Mouse (Mus musculus): ENCODE results near the gene Habp2. TPM values are rescaled to one million over a fixed set of nuclear protein-coding genes. Genes with fewer than 3 reads are reported as not detected.

The Habp2 gene
- polyA plus RNA-seq, 1 experiment from 2014 or later: not detected

GRCm38 (mm10) chr19:56277140-56277804 is 9.7 kb upstream of the Habp2 start:
- Histone ChIP-seq H3K4me1 (replicated peaks) (peaks cover 12% of the 10 kb centered on the region; the same call in 1 of the 2 replicates), H3K27me3 (ENCODE audit: insufficient read depth, poor library complexity, severe bottlenecking) (no peaks in the 10 kb centered on the region), H3K4me3 (no peak overlapping the region), H3K36me3 (no peaks in the 10 kb centered on the region), H3K9me3 (no peaks in the 10 kb centered on the region), H3K27ac (no peak overlapping the region)
- DNase-seq (ENCODE audit: low spot score): no peak
- WGBS: 48% methylated on average over 3 of the region's 3 CpGs

- Histone ChIP-seq H3K4me1 (replicated peaks) (peaks cover 8% of the 10 kb centered on the region; the same call in 1 of the 2 replicates), H3K27me3 (ENCODE audit: insufficient read depth, poor library complexity, severe bottlenecking) (no peaks in the 10 kb centered on the region), H3K4me3 (no peak overlapping the region), H3K36me3 (no peaks in the 10 kb centered on the region), H3K27ac (no peak overlapping the region), H3K9me3 (no peaks in the 10 kb centered on the region)
- DNase-seq (ENCODE audit: low spot score): no peak
- 86% methylated on average over 4 of the region's 4 CpGs for WGBS
Observed at GRCm38 (mm10) chr19:56277951-56278350, 9.0 kb upstream of the Habp2 start.

GRCm38 (mm10) chr19:56278366-56278765 is 8.6 kb upstream of the Habp2 start:
- no peak for DNase-seq (ENCODE audit: low spot score)
- Histone ChIP-seq H3K4me1 (replicated peaks) (peaks cover 5% of the 10 kb centered on the region; the same call in 1 of the 2 replicates), H3K27ac (no peak overlapping the region), H3K9me3 (no peaks in the 10 kb centered on the region), H3K4me3 (no peak overlapping the region), H3K36me3 (no peaks in the 10 kb centered on the region), H3K27me3 (ENCODE audit: insufficient read depth, poor library complexity, severe bottlenecking) (no peaks in the 10 kb centered on the region)
- WGBS: 84% methylated on average over 11 of the region's 11 CpGs

GRCm38 (mm10) chr19:56285222-56285621 is 1.7 kb upstream of the Habp2 start:
- no peak for DNase-seq (ENCODE audit: low spot score)
- 63% methylated on average over 4 of the region's 4 CpGs for WGBS
- no peaks in the 10 kb centered on the region for H3K9me3 ChIP-seq

GRCm38 (mm10) chr19:56287580-56288367 is 837 bp downstream of the Habp2 start:
- Histone ChIP-seq H3K4me1 (replicated peaks) (0 out of 2 replicates have a peak, but pooled peaks cover 7% of the 10 kb centered on the region), H3K27me3 (ENCODE audit: insufficient read depth, poor library complexity, severe bottlenecking) (no peaks in the 10 kb centered on the region), H3K36me3 (no peaks in the 10 kb centered on the region), H3K27ac (no peak overlapping the region), H3K9me3 (no peaks in the 10 kb centered on the region), H3K4me3 (no peak overlapping the region)
- no peak for DNase-seq (ENCODE audit: low spot score)
- WGBS: 88% methylated on average over 15 of the region's 15 CpGs

More at GRCm38 (mm10) chr19:56285222-56285621, 1.7 kb upstream of the Habp2 start:
- H3K4me3 ChIP-seq: no peak overlapping the region
- no peak overlapping the region for H3K27ac ChIP-seq
- H3K36me3 ChIP-seq: no peaks in the 10 kb centered on the region
- no peaks in the 10 kb centered on the region for H3K27me3 ChIP-seq (ENCODE audit: insufficient read depth, poor library complexity, severe bottlenecking)
- H3K4me1 ChIP-seq (replicated peaks): 0 out of 2 replicates have a peak, but pooled peaks cover 4% of the 10 kb centered on the region

- 80% methylated on average over 4 of the region's 4 CpGs for WGBS
- DNase-seq (ENCODE audit: low spot score): no peak
- H3K27ac ChIP-seq: no peak overlapping the region
- 0 out of 2 replicates have a peak, but pooled peaks cover 7% of the 10 kb centered on the region for H3K4me1 ChIP-seq (replicated peaks)
- no peaks in the 10 kb centered on the region for H3K27me3 ChIP-seq (ENCODE audit: insufficient read depth, poor library complexity, severe bottlenecking)
- H3K36me3 ChIP-seq: no peaks in the 10 kb centered on the region
- no peaks in the 10 kb centered on the region for H3K9me3 ChIP-seq
- no peak overlapping the region for H3K4me3 ChIP-seq
Observed at GRCm38 (mm10) chr19:56288436-56288835, 1.5 kb downstream of the Habp2 start.

- H3K27me3 ChIP-seq (ENCODE audit: insufficient read depth, poor library complexity, severe bottlenecking): no peaks in the 10 kb centered on the region
- peaks cover 8% of the 10 kb centered on the region for H3K4me1 ChIP-seq (replicated peaks)
- H3K4me3 ChIP-seq: no peak overlapping the region
- H3K9me3 ChIP-seq: no peaks in the 10 kb centered on the region
- H3K27ac ChIP-seq: no peak overlapping the region
- DNase-seq (ENCODE audit: low spot score): no peak
- WGBS: 88% methylated on average over 8 of the region's 8 CpGs
- no peaks in the 10 kb centered on the region for H3K36me3 ChIP-seq
Observed at GRCm38 (mm10) chr19:56289642-56290041, 2.7 kb downstream of the Habp2 start.

GRCm38 (mm10) chr19:56291898-56292297 is 5.0 kb downstream of the Habp2 start:
- Histone ChIP-seq H3K4me1 (replicated peaks) (peaks cover 8% of the 10 kb centered on the region), H3K36me3 (no peaks in the 10 kb centered on the region), H3K9me3 (no peaks in the 10 kb centered on the region), H3K27ac (no peak overlapping the region), H3K4me3 (no peak overlapping the region), H3K27me3 (ENCODE audit: insufficient read depth, poor library complexity, severe bottlenecking) (no peaks in the 10 kb centered on the region)
- no peak for DNase-seq (ENCODE audit: low spot score)
- WGBS: 78% methylated on average over 6 of the region's 6 CpGs

- Histone ChIP-seq H3K36me3 (no peaks in the 10 kb centered on the region), H3K27ac (no peak overlapping the region), H3K4me1 (replicated peaks) (peaks cover 8% of the 10 kb centered on the region), H3K9me3 (no peaks in the 10 kb centered on the region), H3K4me3 (no peak overlapping the region), H3K27me3 (ENCODE audit: insufficient read depth, poor library complexity, severe bottlenecking) (no peaks in the 10 kb centered on the region)
- WGBS: 69% methylated on average over 9 of the region's 9 CpGs
- DNase-seq (ENCODE audit: low spot score): no peak
Observed at GRCm38 (mm10) chr19:56292335-56292734, 5.4 kb downstream of the Habp2 start.

- H3K27me3 ChIP-seq (ENCODE audit: insufficient read depth, poor library complexity, severe bottlenecking): no peaks in the 10 kb centered on the region
- 68% methylated on average over 7 of the region's 7 CpGs for WGBS
Observed at GRCm38 (mm10) chr19:56294654-56295399, 7.9 kb downstream of the Habp2 start.

GRCm38 (mm10) chr19:56296668-56297067 is 9.7 kb downstream of the Habp2 start:
- Histone ChIP-seq H3K4me1 (replicated peaks) (peaks cover 5% of the 10 kb centered on the region), H3K27ac (no peak overlapping the region), H3K27me3 (ENCODE audit: insufficient read depth, poor library complexity, severe bottlenecking) (no peaks in the 10 kb centered on the region), H3K4me3 (no peak overlapping the region), H3K36me3 (no peaks in the 10 kb centered on the region), H3K9me3 (no peaks in the 10 kb centered on the region)
- WGBS: 79% methylated on average over 9 of the region's 9 CpGs
- no peak for DNase-seq (ENCODE audit: low spot score)

More at GRCm38 (mm10) chr19:56294654-56295399, 7.9 kb downstream of the Habp2 start:
- H3K4me1 ChIP-seq (replicated peaks): peaks cover 8% of the 10 kb centered on the region
- no peak overlapping the region for H3K4me3 ChIP-seq
- H3K36me3 ChIP-seq: no peaks in the 10 kb centered on the region
- 0 out of 2 replicates have a peak overlapping the region, but pooled peaks have one; percentile 35 for H3K27ac ChIP-seq
- H3K9me3 ChIP-seq: no peaks in the 10 kb centered on the region
- peak; percentile 71 for DNase-seq (ENCODE audit: low spot score)

- H3K9me3 ChIP-seq: no peaks in the 10 kb centered on the region
- no peaks in the 10 kb centered on the region for H3K36me3 ChIP-seq
- no peak overlapping the region for H3K27ac ChIP-seq
- peaks cover 5% of the 10 kb centered on the region for H3K4me1 ChIP-seq (replicated peaks)
- WGBS: 72% methylated on average over 3 of the region's 3 CpGs
- no peaks in the 10 kb centered on the region for H3K27me3 ChIP-seq (ENCODE audit: insufficient read depth, poor library complexity, severe bottlenecking)
- H3K4me3 ChIP-seq: no peak overlapping the region
- no peak for DNase-seq (ENCODE audit: low spot score)
Observed at GRCm38 (mm10) chr19:56297264-56297663, 10.3 kb downstream of the Habp2 start.

Data from hindbrain, embryonic 10.5 days (tissue).